Mouse (Mus musculus) heart, embryonic 13.5 days (tissue): ENCODE measurements around the gene Gm6370. TPM values are rescaled to one million over a fixed set of nuclear protein-coding genes. Genes with fewer than 3 reads are reported as not detected.
"Not testable (repeated sequence)": the region's sequence is repeated elsewhere in the genome, so short reads cannot be mapped to it uniquely, and the experiment has no call there.

Experiments
- ATAC-seq: fragments of 200-750 bp; cut with Nextera tagmentation; 2 replicates; pipeline ENCODE4 v1.8.0; 2017; ENCODE audit warnings: moderate TSS enrichment; ENCODE audit not compliant: insufficient number of reproducible peaks, low FRiP score, low TSS enrichment; ENCODE audit errors: extremely low read depth
- H3K27ac ChIP-seq: fragments of 300-500 bp; sonication (generic); replicated peaks from 2 replicates; pipeline ENCODE4 v1.5.1; 2015; ENCODE audit warnings: moderate library complexity, mild to moderate bottlenecking, inconsistent platforms
- H3K27me3 ChIP-seq: fragments of 300-500 bp; sonication (generic); replicated peaks from 2 replicates; pipeline ENCODE4 v1.6.1; 2015; ENCODE audit warnings: mild to moderate bottlenecking, inconsistent platforms
- H3K36me3 ChIP-seq: fragments of 300-500 bp; sonication (generic); 2 replicates; pipeline ENCODE4 v1.6.1; 2015; ENCODE audit warnings: mild to moderate bottlenecking, inconsistent platforms
- H3K4me1 ChIP-seq: fragments of 300-500 bp; sonication (generic); 2 replicates; pipeline ENCODE4 v1.6.1; 2015; ENCODE audit warnings: inconsistent platforms
- H3K4me2 ChIP-seq: fragments of 300-500 bp; sonication (generic); 2 replicates; pipeline ENCODE4 v1.6.1; 2015; ENCODE audit warnings: inconsistent platforms, mild to moderate bottlenecking, moderate library complexity
- H3K4me3 ChIP-seq: fragments of 300-500 bp; sonication (generic); 2 replicates; pipeline ENCODE4 v1.5.1; 2015; ENCODE audit warnings: moderate library complexity, mild to moderate bottlenecking, inconsistent platforms
- H3K9ac ChIP-seq: fragments of 300-500 bp; sonication (generic); 2 replicates; pipeline ENCODE4 v1.6.1; 2015; ENCODE audit warnings: inconsistent platforms, mild to moderate bottlenecking, moderate library complexity
- H3K9me3 ChIP-seq: fragments of 300-500 bp; sonication (generic); 2 replicates; pipeline ENCODE4 v1.6.1; 2016; ENCODE audit warnings: inconsistent platforms
- WGBS: fragments of 180-500 bp; shearing (Covaris S2); methylation state at CpG from one replicate; pipeline ENCODE4 v1.1.7; 2015; ENCODE audit warnings: mixed read lengths; 5-methylcytosine and 5-hydroxymethylcytosine counted together
- polyA plus RNA-seq: library from polyadenylated mRNA; unstranded; fragments of >200 nt; fragmentation: Nextera tagmentation; extraction: Ambion mirVana; gene quantifications from 2 replicates; pipeline ENCODE4 v1.2.1, GENCODE M21; 2015

Gene Gm6370
- polyA plus RNA-seq, 1 experiment from 2014 or later = not detected

DNA sequence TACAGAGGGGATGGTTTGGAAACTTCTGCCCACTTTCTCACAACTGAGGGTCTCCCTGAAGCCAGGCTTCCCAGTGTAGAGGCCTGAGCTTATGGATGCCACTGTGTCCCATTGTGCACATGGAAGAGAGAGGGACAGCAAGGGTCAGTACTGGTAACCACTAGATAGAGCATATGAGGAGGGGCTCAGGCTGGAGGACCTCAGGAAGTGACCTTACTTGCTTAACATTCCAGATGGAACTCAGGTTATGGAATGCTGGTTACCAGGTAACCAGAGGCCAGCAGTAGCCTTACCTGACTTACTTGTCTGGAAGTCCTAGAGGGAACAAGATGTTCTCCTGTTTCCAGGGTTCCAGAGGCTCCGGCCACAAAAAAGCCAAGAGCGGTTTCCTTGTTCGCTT lies 9.5 kb upstream of the Gm6370 start, which contains the start of gene Gm6408:
Gene Gm6408 (plus strand): TSS at position 301 of the 400 bp plus-strand sequence.
- not testable (repeated sequence) for H3K36me3 ChIP-seq, ATAC-seq, H3K4me2 ChIP-seq, H3K27me3 ChIP-seq, H3K4me1 ChIP-seq, H3K4me3 ChIP-seq, H3K9me3 ChIP-seq, H3K27ac ChIP-seq, H3K9ac ChIP-seq
- WGBS = 45% methylated on average over 3 of the region's 3 CpGs

DNA sequence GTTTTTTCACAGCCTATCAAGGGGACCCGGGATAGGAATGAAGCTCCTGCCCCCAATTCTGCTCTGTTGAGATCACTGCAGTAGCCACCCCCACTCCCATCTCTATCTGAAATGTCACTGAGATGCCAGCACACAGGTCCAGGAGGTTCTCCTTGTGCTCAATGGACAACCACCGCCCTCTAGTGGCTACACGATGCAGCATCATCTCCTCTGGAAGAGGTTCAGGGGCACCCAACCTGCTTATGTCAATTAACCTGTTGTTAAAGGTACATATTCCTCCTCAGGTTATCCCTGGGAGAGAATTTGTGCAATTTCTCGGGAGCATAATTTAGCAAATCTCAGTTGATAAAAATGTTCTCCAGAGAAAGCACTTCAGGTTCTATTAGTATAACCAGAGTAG lies 2.2 kb upstream of the Gm6370 start:
- ATAC-seq, H3K9ac ChIP-seq: not testable (repeated sequence)
- 9% methylated on average over 3 of the region's 4 CpGs for WGBS

DNA sequence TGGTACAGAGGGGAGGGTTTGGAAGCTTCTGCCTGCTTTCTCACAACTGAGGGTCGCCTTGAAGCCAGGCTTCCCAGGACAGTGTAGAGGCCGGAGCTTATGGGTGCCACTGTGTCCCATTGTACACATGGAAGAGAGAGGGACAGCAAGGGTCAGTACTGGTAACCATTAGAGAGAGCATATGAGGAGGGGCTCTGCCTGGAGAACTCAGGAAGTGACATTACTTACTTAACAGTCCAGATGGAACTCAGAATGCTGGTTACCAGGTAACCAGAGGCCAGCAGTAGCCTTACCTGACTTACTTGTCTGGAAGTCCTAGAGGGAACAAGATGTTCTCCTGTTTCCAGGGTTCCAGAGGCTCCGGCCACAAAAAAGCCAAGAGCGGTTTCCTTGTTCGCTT lies 10.9 kb downstream of the Gm6370 start, which contains the start of gene 4930449I24Rik:
Gene 4930449I24Rik (plus strand): TSS at position 301 of the 400 bp plus-strand sequence.
- H3K4me3 ChIP-seq, H3K9ac ChIP-seq, ATAC-seq, H3K27me3 ChIP-seq, H3K36me3 ChIP-seq, H3K9me3 ChIP-seq, H3K27ac ChIP-seq, H3K4me1 ChIP-seq, H3K4me2 ChIP-seq: not testable (repeated sequence)
- no CpG with 5 or more reads among the region's 5 CpGs for WGBS

More for the DNA sequence above, 2.2 kb upstream of the Gm6370 start:
- H3K36me3 ChIP-seq, H3K4me1 ChIP-seq, H3K4me3 ChIP-seq, H3K4me2 ChIP-seq, H3K27ac ChIP-seq, H3K27me3 ChIP-seq, H3K9me3 ChIP-seq: not testable (repeated sequence)

DNA sequence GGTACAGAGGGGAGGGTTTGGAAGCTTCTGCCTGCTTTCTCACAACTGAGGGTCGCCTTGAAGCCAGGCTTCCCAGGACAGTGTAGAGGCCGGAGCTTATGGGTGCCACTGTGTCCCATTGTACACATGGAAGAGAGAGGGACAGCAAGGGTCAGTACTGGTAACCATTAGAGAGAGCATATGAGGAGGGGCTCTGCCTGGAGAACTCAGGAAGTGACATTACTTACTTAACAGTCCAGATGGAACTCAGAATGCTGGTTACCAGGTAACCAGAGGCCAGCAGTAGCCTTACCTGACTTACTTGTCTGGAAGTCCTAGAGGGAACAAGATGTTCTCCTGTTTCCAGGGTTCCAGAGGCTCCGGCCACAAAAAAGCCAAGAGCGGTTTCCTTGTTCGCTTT lies 22.7 kb downstream of the Gm6370 start, which contains the start of gene Gm3402:
Gene Gm3402 (plus strand): TSS at position 301 of the 400 bp plus-strand sequence.
- H3K4me2 ChIP-seq, H3K27ac ChIP-seq, H3K4me3 ChIP-seq, H3K9ac ChIP-seq, ATAC-seq, H3K9me3 ChIP-seq, H3K27me3 ChIP-seq, H3K4me1 ChIP-seq, H3K36me3 ChIP-seq: not testable (repeated sequence)
- 73% methylated on average over 2 of the region's 5 CpGs for WGBS

DNA sequence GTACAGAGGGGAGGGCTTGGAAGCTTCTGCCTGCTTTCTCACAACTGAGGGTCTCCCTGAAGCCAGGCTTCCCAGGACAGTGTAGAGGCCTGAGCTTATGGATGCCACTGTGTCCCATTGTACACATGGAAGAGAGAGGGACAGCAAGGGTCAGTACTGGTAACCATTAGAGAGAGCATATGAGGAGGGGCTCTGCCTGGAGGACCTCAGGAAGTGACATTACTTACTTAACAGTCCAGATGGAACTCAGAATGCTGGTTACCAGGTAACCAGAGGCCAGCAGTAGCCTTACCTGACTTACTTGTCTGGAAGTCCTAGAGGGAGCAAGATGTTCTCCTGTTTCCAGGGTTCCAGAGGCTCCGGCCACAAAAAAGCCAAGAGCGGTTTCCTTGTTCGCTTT lies 34.3 kb downstream of the Gm6370 start, which contains the start of gene Gm3404:
Gene Gm3404 (plus strand): TSS at position 301 of the 400 bp plus-strand sequence.
- not testable (repeated sequence) for H3K9me3 ChIP-seq, H3K4me2 ChIP-seq, H3K27me3 ChIP-seq, H3K4me1 ChIP-seq, H3K27ac ChIP-seq, H3K36me3 ChIP-seq, H3K9ac ChIP-seq, ATAC-seq, H3K4me3 ChIP-seq
- WGBS = 78% methylated on average over 3 of the region's 3 CpGs

DNA sequence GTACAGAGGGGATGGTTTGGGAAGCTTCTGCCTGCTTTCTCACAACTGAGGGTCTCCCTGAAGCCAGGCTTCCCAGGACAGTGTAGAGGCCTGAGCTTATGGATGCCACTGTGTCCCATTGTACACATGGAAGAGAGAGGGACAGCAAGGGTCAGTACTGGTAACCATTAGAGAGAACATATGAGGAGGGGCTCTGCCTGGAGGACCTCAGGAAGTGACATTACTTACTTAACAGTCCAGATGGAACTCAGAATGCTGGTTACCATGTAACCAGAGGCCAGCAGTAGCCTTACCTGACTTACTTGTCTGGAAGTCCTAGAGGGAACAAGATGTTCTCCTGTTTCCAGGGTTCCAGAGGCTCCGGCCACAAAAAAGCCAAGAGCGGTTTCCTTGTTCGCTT lies 46.2 kb downstream of the Gm6370 start, which contains the start of gene Gm3409:
Gene Gm3409 (plus strand): TSS at position 301 of the 400 bp plus-strand sequence.
- H3K9me3 ChIP-seq, H3K36me3 ChIP-seq, H3K9ac ChIP-seq, H3K4me1 ChIP-seq, H3K4me3 ChIP-seq, ATAC-seq, H3K27ac ChIP-seq, H3K4me2 ChIP-seq, H3K27me3 ChIP-seq: not testable (repeated sequence)
- 83% methylated on average over 2 of the region's 3 CpGs for WGBS

Other genes with a start within 250 kb of the Gm6370 start
- gene Wasf3, start 106.4 kb upstream of the Gm6370 start, polyA plus RNA-seq = 0.32 and 0.37 TPM in 2 replicates
- gene Gm6408, start 9.4 kb upstream of the Gm6370 start, polyA plus RNA-seq = not detected in 2 replicates
- not detected in 2 replicates for gene 4930449I24Rik, start 11.0 kb downstream of the Gm6370 start, polyA plus RNA-seq
- gene Gm3402, start 22.8 kb downstream of the Gm6370 start, polyA plus RNA-seq = not detected in 2 replicates
- not detected in 2 replicates for gene Gm3404, start 34.4 kb downstream of the Gm6370 start, polyA plus RNA-seq
- gene Gm3409, start 46.3 kb downstream of the Gm6370 start, polyA plus RNA-seq = not detected in 2 replicates
- gene Gm3415, start 64.8 kb downstream of the Gm6370 start, polyA plus RNA-seq = not detected in 2 replicates
- not detected in 2 replicates for gene Gpr12, start 93.9 kb downstream of the Gm6370 start, polyA plus RNA-seq